Mouse (Mus musculus) Muller cell, postnatal 12 days (primary cell): ENCODE data around the gene Cbx5.

Experiments
- DNase-seq: peaks from one replicate; pipeline ENCODE4 v3.0.0-alpha.2; 2015; ENCODE audit errors: inconsistent ontology term

Gene Cbx5

DNA sequence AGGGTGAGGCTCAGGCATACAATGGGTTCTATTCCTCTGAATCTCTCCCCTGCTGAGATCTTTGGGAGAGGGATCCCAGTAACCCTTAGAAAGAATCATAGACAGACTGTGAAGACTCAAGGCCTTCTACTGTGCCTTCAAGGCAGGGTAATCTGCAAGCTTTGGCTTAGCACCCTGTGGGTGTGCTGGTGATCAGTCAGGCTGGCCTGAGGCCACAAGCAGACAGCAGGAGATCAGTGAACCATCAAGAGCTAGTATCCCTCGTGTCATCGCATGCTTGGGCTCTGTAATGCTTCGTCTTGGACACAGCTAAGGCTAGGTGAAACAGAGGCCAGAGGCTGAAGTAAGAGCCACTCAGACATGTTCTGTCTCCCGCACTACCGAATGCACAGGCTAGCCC lies 66.4 kb downstream of the Cbx5 start:
- DNase-seq = no peak

- peak; percentile 59 for DNase-seq
Measured at GRCm38 (mm10) chr15:103172537-103172936, 67.1 kb downstream of the Cbx5 start.

DNA sequence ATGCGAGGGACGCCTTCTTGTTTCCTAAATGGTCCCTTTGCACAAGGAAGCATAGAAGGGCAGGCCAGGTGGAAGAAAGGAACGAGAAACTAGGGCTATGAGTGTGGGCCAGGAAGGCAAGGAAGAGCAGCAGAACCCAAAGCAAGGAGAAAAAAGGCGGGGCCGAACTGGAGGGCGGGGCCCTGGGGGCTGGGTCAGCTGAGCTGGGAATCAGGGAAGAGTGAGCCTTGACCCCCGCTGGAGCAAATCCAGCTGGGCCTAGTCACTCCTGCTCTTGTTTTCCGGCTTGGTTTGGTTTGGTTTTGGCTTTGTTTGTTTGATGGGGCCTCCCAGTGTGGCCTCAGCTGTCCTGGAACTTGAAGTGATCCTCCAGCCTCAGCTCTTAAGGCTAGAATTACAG lies 68.3 kb downstream of the Cbx5 start:
- no peak for DNase-seq

DNA sequence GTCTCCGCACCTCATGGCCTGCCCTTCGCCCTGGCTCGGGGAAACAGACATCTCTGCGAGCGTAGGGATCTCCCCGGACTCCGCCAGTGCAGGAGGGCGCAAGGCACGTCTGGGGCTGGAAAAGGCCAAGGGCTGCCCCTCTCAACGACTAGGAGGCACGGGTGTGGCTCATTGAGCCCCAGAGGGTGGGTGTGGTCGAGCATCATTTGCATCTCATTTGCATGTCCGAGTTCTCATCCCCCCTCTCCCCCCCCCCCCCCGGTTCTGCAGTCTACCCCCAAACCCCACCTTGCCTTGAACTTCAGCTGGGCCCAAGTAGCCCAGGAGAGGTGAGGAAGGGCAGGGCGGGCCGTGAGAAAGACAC lies 69.3 kb downstream of the Cbx5 start:
- DNase-seq = no peak

- DNase-seq = no peak
Measured at GRCm38 (mm10) chr15:103169612-103170315, 69.9 kb downstream of the Cbx5 start.

- no peak for DNase-seq
Measured at GRCm38 (mm10) chr15:103168801-103169611, 70.6 kb downstream of the Cbx5 start.

DNA sequence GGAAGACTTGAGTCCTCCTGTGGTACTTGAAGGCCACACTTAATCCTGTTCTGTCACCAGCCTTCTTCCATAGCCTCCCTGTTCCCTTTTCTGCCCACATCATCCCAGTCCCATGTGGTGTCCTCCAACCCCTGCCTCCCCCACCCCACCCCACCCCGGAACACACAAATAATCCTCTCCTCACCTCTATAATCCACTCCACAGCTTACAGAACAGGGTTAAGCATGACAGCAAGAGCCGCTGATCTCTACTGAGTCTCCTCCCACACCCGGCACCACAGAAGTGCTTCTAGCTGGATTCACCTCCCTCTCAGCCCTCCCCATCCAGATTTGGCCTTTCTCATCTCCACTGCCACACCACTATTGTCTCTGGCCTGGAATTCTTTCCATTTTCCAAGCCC lies 71.8 kb downstream of the Cbx5 start:
- no peak for DNase-seq

DNA sequence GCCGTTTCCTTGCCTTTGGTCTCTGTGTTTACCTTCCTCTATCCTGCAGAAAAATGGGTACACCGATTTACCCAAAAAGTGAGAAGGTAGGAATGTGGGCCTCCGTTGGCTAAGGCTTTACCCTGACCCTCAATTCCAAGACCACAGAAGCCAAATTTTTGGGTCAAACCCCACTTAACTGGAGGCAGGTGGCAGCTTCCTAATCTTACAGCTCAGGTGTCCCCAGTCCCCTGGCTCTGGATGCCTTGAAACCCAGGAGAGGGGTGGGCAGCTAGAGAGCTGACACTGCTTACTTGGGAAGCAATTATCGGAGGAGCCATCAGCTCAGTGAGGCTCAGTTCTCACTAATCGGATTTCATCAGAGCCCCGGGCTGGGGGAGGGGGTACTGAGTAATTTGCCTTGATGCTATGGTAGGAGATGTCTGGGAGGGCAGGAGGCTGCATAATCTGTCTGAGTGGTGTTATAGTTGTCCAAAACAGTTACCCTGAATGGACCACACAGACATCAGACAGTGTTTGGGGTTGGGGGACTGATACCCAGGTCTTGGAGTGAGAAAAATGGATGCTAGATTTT lies 72.5 kb downstream of the Cbx5 start, which contains the start of gene Smug1:
Smug1 (minus strand) TSS at position 51 of the 574 bp plus-strand sequence.
- DNase-seq = no peak

- no peak for DNase-seq
Measured at GRCm38 (mm10) chr15:103165924-103166323, 73.7 kb downstream of the Cbx5 start.

DNA sequence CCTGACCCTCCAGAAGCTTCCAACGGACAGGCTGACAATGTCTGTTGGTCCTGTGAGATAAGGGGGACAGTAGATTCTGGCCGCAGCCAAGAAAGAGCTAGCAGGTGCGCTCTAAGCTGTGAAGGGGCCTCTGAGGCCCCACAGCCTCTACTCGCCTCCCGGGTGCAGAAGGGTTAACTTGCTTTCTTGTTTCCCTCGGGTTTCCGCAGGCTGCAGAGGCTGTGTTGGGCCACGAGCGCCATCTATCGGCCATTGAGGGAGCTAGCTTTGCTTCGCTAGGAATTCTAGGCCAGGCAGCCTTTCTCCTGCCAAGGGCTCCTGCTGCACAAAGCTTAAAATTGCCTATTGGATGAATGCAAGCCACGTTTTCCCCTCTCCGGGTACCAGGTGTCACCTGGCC lies 74.2 kb downstream of the Cbx5 start:
- DNase-seq = peak; percentile 83

DNA sequence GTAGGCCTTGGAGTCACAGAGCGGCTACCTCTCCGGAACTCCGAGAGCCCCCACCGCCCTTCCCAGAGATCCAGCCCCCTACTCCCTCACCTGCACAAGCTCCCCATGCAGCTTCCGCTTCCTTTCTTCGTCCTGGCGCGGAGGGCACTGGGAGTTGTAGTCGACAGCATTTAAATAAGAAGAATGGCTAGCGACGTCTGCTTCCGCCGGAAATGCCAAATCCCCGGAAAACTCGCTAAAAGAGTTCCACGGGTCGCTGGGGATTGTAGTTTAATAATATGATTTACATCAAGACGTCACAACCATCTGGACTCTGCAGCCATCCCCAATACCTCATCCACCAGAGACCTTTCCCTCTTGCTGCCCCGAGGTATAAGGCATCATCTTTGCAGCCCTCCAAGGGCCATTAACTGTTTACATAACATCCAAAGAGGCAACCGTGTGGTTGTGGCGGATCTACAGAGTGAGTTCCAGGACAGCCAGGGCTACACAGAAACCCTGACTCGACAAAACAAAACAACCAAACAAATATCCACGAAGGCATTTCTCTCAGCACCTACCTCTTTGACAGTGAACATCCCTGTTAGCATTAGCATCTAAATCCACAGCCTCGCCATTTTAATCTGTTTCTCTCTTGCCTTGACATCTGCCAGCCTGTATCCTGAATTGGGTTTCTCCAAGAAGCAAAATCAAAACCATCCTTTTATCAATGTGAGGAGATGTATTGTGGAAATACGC lies 76.3 kb downstream of the Cbx5 start:
- peak; percentile 89 for DNase-seq

DNA sequence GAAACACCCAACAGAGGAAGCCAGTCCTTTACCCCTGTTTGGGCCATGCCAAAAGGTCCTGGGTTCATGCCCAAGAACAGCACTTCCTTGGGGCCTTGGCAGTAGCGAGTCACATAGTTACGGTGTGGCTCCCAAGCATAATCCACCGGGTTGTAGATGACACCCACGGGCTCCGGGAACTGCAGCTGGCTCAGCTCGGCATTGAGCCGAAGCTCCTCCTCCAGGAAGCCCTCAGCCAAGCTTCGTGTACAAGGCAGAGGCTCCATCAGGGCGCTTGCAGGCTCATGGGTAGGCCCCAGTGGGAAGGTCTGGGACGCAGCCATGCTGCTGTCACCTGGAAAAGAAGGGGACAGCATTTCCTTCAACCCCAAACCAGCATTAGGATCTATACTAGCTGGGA lies 82.0 kb downstream of the Cbx5 start:
- DNase-seq = no peak

- no peak for DNase-seq
Measured at GRCm38 (mm10) chr15:103156890-103157289, 82.7 kb downstream of the Cbx5 start.

GRCm38 (mm10) chr15:103155366-103156321 lies 84.0 kb downstream of the Cbx5 start:
- DNase-seq = no peak

- no peak for DNase-seq
Measured at GRCm38 (mm10) chr15:103152890-103153610, 86.6 kb downstream of the Cbx5 start.

- no peak for DNase-seq
Measured at GRCm38 (mm10) chr15:103152371-103152770, 87.2 kb downstream of the Cbx5 start.

GRCm38 (mm10) chr15:103147779-103148178 lies 91.8 kb downstream of the Cbx5 start:
- no peak for DNase-seq

- no peak for DNase-seq
Measured at GRCm38 (mm10) chr15:103147422-103147690, 92.3 kb downstream of the Cbx5 start.

GRCm38 (mm10) chr15:103146627-103147421 lies 92.8 kb downstream of the Cbx5 start:
- DNase-seq = peak; percentile 57
